Mouse (Mus musculus) kidney, adult 18-20 months (tissue): Measurements from ENCODE around the gene Sema3e.

Experiments used
- DNase-seq: peaks from one replicate; pipeline ENCODE4 v3.0.0; 2021

Gene Sema3e

GRCm38 (mm10) chr5:14025205-14026124 is at the start of gene Sema3e:
Sema3e (plus strand) TSS chr5:14025276.
- DNase-seq, result peak; percentile 9

- no peak for DNase-seq
Observed at GRCm38 (mm10) chr5:13977576-13977975, 47.5 kb upstream of the Sema3e start.

- DNase-seq, result no peak
Observed at GRCm38 (mm10) chr5:13979156-13979555, 45.9 kb upstream of the Sema3e start.

GRCm38 (mm10) chr5:13982417-13983054 is 42.5 kb upstream of the Sema3e start:
- no peak for DNase-seq

GRCm38 (mm10) chr5:13983608-13984007 is 41.5 kb upstream of the Sema3e start:
- no peak for DNase-seq

GRCm38 (mm10) chr5:13985669-13986068 is 39.4 kb upstream of the Sema3e start:
- no peak for DNase-seq

GRCm38 (mm10) chr5:13987123-13987522 is 38.0 kb upstream of the Sema3e start:
- DNase-seq, result no peak

- no peak for DNase-seq
Observed at GRCm38 (mm10) chr5:13988023-13988422, 37.1 kb upstream of the Sema3e start.

GRCm38 (mm10) chr5:13992734-13993396 is 32.2 kb upstream of the Sema3e start:
- no peak for DNase-seq

- no peak for DNase-seq
Observed at GRCm38 (mm10) chr5:14028341-14028740, 3.3 kb downstream of the Sema3e start.

GRCm38 (mm10) chr5:14030796-14031195 is 5.7 kb downstream of the Sema3e start:
- DNase-seq, result no peak

GRCm38 (mm10) chr5:14032056-14032455 is 7.0 kb downstream of the Sema3e start:
- no peak for DNase-seq

GRCm38 (mm10) chr5:14033302-14033701 is 8.2 kb downstream of the Sema3e start:
- no peak for DNase-seq

- no peak for DNase-seq
Observed at GRCm38 (mm10) chr5:14038813-14039496, 13.9 kb downstream of the Sema3e start.

- no peak for DNase-seq
Observed at GRCm38 (mm10) chr5:14040208-14040607, 15.1 kb downstream of the Sema3e start.

- no peak for DNase-seq
Observed at GRCm38 (mm10) chr5:14043116-14043515, 18.0 kb downstream of the Sema3e start.

- no peak for DNase-seq
Observed at GRCm38 (mm10) chr5:14043983-14044382, 18.9 kb downstream of the Sema3e start.

GRCm38 (mm10) chr5:14048660-14049059 is 23.6 kb downstream of the Sema3e start:
- DNase-seq, result no peak

GRCm38 (mm10) chr5:14054472-14054871 is 29.4 kb downstream of the Sema3e start:
- no peak for DNase-seq

- no peak for DNase-seq
Observed at GRCm38 (mm10) chr5:14059895-14060553, 34.9 kb downstream of the Sema3e start.

GRCm38 (mm10) chr5:14062918-14063481 is 37.9 kb downstream of the Sema3e start:
- DNase-seq, result no peak

- DNase-seq, result peak; percentile 40
Observed at GRCm38 (mm10) chr5:14073152-14073551, 48.1 kb downstream of the Sema3e start.
